Mouse (Mus musculus) CH12.LX (cell line): Measurements from ENCODE around the gene Ppp1cb. TPM values are rescaled to one million over a fixed set of nuclear protein-coding genes. Genes with fewer than 3 reads are reported as not detected.

Experiments
- DNase-seq: peaks from one replicate; pipeline ENCODE4 v3.0.0-alpha.2; 2013; ENCODE audit errors: extremely low read depth
- H3K27ac ChIP-seq: 2 replicates; pipeline ENCODE4 v1.5.1; 2012; ENCODE audit warnings: low read depth, mild to moderate bottlenecking, control low read depth, moderate library complexity; ENCODE audit not compliant: insufficient read depth
- H3K27me3 ChIP-seq: replicated peaks from 2 replicates; pipeline ENCODE3; 2012; ENCODE audit warnings: inconsistent platforms
- H3K36me3 ChIP-seq, 2 experiments: replicated peaks in 1 of 2; 2 replicates each; pipeline versions ENCODE3 to v1.6.1; 2012; ENCODE audit warnings: inconsistent platforms in 1 of 2, low read length in 1 of 2, mild to moderate bottlenecking in 1 of 2, mixed read lengths in 1 of 2, moderate library complexity in 1 of 2; ENCODE audit not compliant: control insufficient read depth in 1 of 2, insufficient read depth in 1 of 2
- H3K4me1 ChIP-seq, 2 experiments: 2 replicates each; pipeline ENCODE4 v1.6.1; 2012; ENCODE audit warnings: inconsistent platforms in 1 of 2, moderate library complexity in 1 of 2; ENCODE audit not compliant: insufficient read depth in 2 of 2, control insufficient read depth in 1 of 2
- H3K4me2 ChIP-seq: 2 replicates; pipeline ENCODE4 v1.6.1; 2012; ENCODE audit warnings: low read depth, mild to moderate bottlenecking, control low read depth; ENCODE audit not compliant: poor library complexity, insufficient read depth, severe bottlenecking
- H3K4me3 ChIP-seq, 3 experiments: fragments of 150-350 bp in 1 of 3; sonication (generic) in 1 of 3; replicated peaks in 1 of 3; 2 replicates each; pipeline versions ENCODE3 to v1.5.1; 2011 to 2012; ENCODE audit warnings: low read depth in 2 of 3, low read length in 2 of 3, mild to moderate bottlenecking in 2 of 3, moderate library complexity in 2 of 3, control low read depth in 1 of 3, improper control_type of control experiment in 1 of 3, inconsistent platforms in 1 of 3, mixed read lengths in 1 of 3; ENCODE audit not compliant: poor library complexity in 1 of 3
- H3K79me2 ChIP-seq: replicated peaks from 2 replicates; pipeline ENCODE4 v1.6.1; 2012; ENCODE audit warnings: mild to moderate bottlenecking, moderate library complexity; ENCODE audit not compliant: control insufficient read depth, poor library complexity, insufficient read depth, severe bottlenecking; ENCODE audit errors: extremely low read depth
- H3K9ac ChIP-seq: 2 replicates; pipeline ENCODE4 v1.6.1; 2012; ENCODE audit warnings: low read depth, mild to moderate bottlenecking, control low read depth, moderate library complexity; ENCODE audit not compliant: insufficient read depth
- H3K9me3 ChIP-seq: replicated peaks from 2 replicates; pipeline ENCODE3; 2012; ENCODE audit warnings: low read length, inconsistent platforms, mixed read lengths
- CHD1 ChIP-seq: IDR thresholded peaks from 2 replicates; pipeline ENCODE4 v1.6.1; 2012; ENCODE audit warnings: low read depth, low read length, improper control_type of control experiment, inconsistent platforms
- CHD2 ChIP-seq: IDR thresholded peaks from 2 replicates; pipeline ENCODE4 v1.6.1; 2011; ENCODE audit warnings: low read length, improper control_type of control experiment
- CTCF ChIP-seq, 2 experiments: IDR thresholded peaks in 1 of 2; conservative IDR thresholded peaks in 1 of 2; 2 replicates each; pipeline ENCODE4 v1.5.1; 2011 to 2012; ENCODE audit warnings: low read depth in 2 of 2, low read length in 2 of 2, improper control_type of control experiment in 1 of 2, inconsistent platforms in 1 of 2, mild to moderate bottlenecking in 1 of 2, moderate library complexity in 1 of 2
- EP300 ChIP-seq: IDR thresholded peaks from 2 replicates; pipeline ENCODE4 v1.6.1; 2011; ENCODE audit warnings: low read length, improper control_type of control experiment
- ETS1 ChIP-seq: conservative IDR thresholded peaks from 2 replicates; pipeline ENCODE4 v1.6.1; 2012; ENCODE audit warnings: low read depth, mild to moderate bottlenecking, inconsistent platforms, low read length, improper control_type of control experiment, moderate library complexity
- GABPA ChIP-seq: IDR thresholded peaks from 2 replicates; pipeline ENCODE4 v1.6.1; 2012; ENCODE audit warnings: low read depth, low read length, improper control_type of control experiment, inconsistent platforms; ENCODE audit not compliant: insufficient replicate concordance
- IRF4 ChIP-seq: IDR thresholded peaks from 2 replicates; pipeline ENCODE4 v1.6.1; 2014; ENCODE audit warnings: low read depth, mild to moderate bottlenecking, inconsistent platforms, low read length, improper control_type of control experiment
- KAT2A ChIP-seq: IDR thresholded peaks from 2 replicates; pipeline ENCODE4 v1.6.1; 2012; ENCODE audit warnings: low read length, improper control_type of control experiment, inconsistent platforms; ENCODE audit not compliant: insufficient replicate concordance
- MAFK ChIP-seq: IDR thresholded peaks from 2 replicates; pipeline ENCODE4 v1.6.1; 2011; ENCODE audit warnings: low read length, improper control_type of control experiment; ENCODE audit not compliant: insufficient replicate concordance
- MEF2A ChIP-seq: IDR thresholded peaks from 2 replicates; pipeline ENCODE4 v1.6.1; 2014; ENCODE audit warnings: low read depth, mild to moderate bottlenecking, inconsistent platforms, low read length, improper control_type of control experiment, borderline replicate concordance
- MXI1 ChIP-seq: IDR thresholded peaks from 2 replicates; pipeline ENCODE4 v1.6.1; 2011; ENCODE audit warnings: mild to moderate bottlenecking, low read depth, low read length, improper control_type of control experiment
- NELFE ChIP-seq: IDR thresholded peaks from 2 replicates; pipeline ENCODE4 v1.6.1; 2011; ENCODE audit warnings: low read depth, low read length, improper control_type of control experiment
- NRF1 ChIP-seq: IDR thresholded peaks from 2 replicates; pipeline ENCODE4 v1.6.1; 2014; ENCODE audit warnings: low read depth, mild to moderate bottlenecking, inconsistent platforms, low read length, improper control_type of control experiment, moderate library complexity
- POLR2AphosphoS2 ChIP-seq: IDR thresholded peaks from 2 replicates; pipeline ENCODE4 v1.6.1; 2011; ENCODE audit warnings: low read depth, low read length, improper control_type of control experiment
- TCF12 ChIP-seq: IDR thresholded peaks from 2 replicates; pipeline ENCODE4 v1.6.1; 2014; ENCODE audit warnings: low read depth, mild to moderate bottlenecking, inconsistent platforms, low read length, improper control_type of control experiment
- UBTF ChIP-seq: IDR thresholded peaks from 2 replicates; pipeline ENCODE4 v1.6.1; 2012; ENCODE audit warnings: low read depth, mild to moderate bottlenecking, inconsistent platforms, low read length, improper control_type of control experiment, moderate library complexity
- USF2 ChIP-seq: conservative IDR thresholded peaks from 2 replicates; pipeline ENCODE4 v1.6.1; 2011; ENCODE audit warnings: low read depth, low read length, improper control_type of control experiment
- dilution Hi-C: fragments of 300-500 bp; cut with MboI; formaldehyde crosslinking; loops from 2 replicates; pipeline ENCODE4 v1.14.3; 2020; ENCODE audit warnings: low sequenced_read_pairs; ENCODE audit not compliant: extremely low pct_unique_long_range_greater_than_20kb, extremely low pct_ligation_motif_present
- in situ Hi-C: fragments of 300-500 bp; cut with MboI; formaldehyde crosslinking; loops from 3 replicates; pipeline ENCODE4 v1.14.3; 2019; ENCODE audit warnings: low sequenced_read_pairs, low pct_ligation_motif_present, low pct_unique_long_range_greater_than_20kb, mixed read lengths
- polyA plus RNA-seq: library from polyadenylated mRNA; unstranded; fragments of >175 nt; gene quantifications from 2 replicates; pipeline ENCODE4 v1.2.1, GENCODE M21; 2012; ENCODE audit warnings: low read depth; ENCODE audit not compliant: insufficient read length
- total RNA-seq, 2 experiments: library from RNA; depleted of rRNA; stranded (reverse); fragments of 300-350 nt in 1 of 2; fragments of >200 nt in 1 of 2; gene quantifications; 2 replicates each; pipeline ENCODE4 v1.2.3; 2012 to 2014

The Ppp1cb gene
- total and polyA plus RNA-seq, 3 experiments, result 45.3 to 194 (median 116) TPM

DNA sequence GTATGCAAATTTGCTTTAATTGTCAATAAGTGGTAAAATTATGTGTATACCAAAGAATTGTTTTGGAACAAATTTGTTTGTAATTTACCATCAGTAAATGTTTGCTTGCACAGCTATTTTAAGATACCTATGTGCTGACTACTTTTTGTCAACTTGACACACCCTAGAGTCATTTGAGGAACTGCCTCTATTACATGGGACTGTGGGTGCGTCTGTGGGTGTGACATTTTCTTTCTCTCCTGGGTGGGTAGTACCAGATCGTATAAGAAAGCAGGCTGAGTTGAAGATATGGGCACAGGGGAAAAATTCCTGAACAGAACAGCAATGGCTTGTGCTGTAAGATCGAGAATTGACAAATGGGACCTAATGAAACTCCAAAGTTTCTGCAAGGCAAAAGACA is 23.0 kb upstream of the Ppp1cb start:
- no peak for DNase-seq
- TF ChIP-seq POLR2AphosphoS2 (no peak), MXI1 (no peak), UBTF (no peak), NELFE (no peak), GABPA (no peak), USF2 (no peak), CTCF (conservative IDR thresholded peaks at IDR 0.05 in 1 of 2, IDR thresholded peaks at IDR 0.05 in 1 of 2; ENCODE audit: low read depth in 2 of 2, low read length in 2 of 2) (no peak), MAFK (no peak), CHD2 (no peak), TCF12 (no peak), ETS1 (no peak), EP300 (no peak), CHD1 (no peak), NRF1 (no peak)
- H3K4me2 ChIP-seq, result no peak overlapping the region
- dilution Hi-C loops (no loop called here), in situ Hi-C loops (no loop called here)
- 0 out of 4 replicates have a peak, but pooled peaks cover 0 to 2% of the 10 kb centered on the region in 2 experiments for H3K4me1 ChIP-seq
- H3K27me3 ChIP-seq, result no peaks in the 10 kb centered on the region
- no peaks in the 10 kb centered on the region for H3K36me3 ChIP-seq
- H3K9me3 ChIP-seq, result no peaks in the 10 kb centered on the region
- no peak overlapping the region for H3K27ac ChIP-seq
- no peaks in the 10 kb centered on the region for H3K79me2 ChIP-seq
- no peak overlapping the region for H3K9ac ChIP-seq
- no peak overlapping the region for H3K4me3 ChIP-seq

DNA sequence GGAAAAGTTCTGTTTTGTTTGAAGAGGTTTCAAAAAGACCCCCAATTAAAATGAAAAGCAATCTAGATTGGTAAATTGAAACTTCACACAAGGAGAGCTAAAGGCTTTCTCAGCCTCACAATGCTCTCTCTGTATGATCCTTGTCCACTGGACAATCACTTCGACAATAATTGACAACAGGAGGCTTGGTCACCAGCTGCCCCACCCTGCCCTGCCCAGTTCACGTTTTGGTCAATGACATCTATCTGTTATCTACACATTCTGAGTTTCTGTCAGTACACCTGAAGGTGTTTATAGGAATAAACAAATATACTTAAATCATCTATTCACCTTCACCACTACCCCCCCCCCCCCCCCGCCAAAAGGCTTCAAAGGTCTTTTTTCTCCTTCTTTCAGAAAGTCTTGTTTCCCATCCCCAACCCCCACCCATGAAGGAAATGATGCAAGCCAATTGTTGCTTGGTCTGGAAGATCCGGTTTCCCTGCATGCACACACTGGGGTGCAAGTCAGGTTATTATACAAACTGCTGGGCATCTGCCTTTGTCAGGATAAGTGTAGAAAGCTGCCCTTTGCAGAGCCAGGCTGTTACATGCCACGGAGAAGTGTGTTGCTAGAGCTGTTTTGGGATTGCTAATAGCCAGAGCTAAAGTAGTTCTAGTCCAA is 20.6 kb upstream of the Ppp1cb start:
- in situ Hi-C loops (no loop called here), dilution Hi-C loops (no loop called here)
- TF ChIP-seq IRF4 (no peak), MXI1 (no peak), CTCF (conservative IDR thresholded peaks at IDR 0.05 in 1 of 2, IDR thresholded peaks at IDR 0.05 in 1 of 2; ENCODE audit: low read depth in 2 of 2, low read length in 2 of 2) (no peak), KAT2A (no peak), MEF2A (no peak)
- Histone ChIP-seq H3K36me3 (no peaks in the 10 kb centered on the region), H3K4me1 (peaks cover 0 to 11% of the 10 kb centered on the region in 2 experiments; a peak in 2 of 4 replicates), H3K4me2 (no peak overlapping the region), H3K79me2 (no peaks in the 10 kb centered on the region), H3K9ac (no peak overlapping the region), H3K4me3 (no peak overlapping the region), H3K27me3 (no peaks in the 10 kb centered on the region), H3K27ac (no peak overlapping the region), H3K9me3 (no peaks in the 10 kb centered on the region)
- no peak for DNase-seq
